Mouse (Mus musculus) lung, postnatal 0 days (tissue): Measurements from ENCODE around the gene Selenon.
"Not testable (repeated sequence)": the region's sequence is repeated elsewhere in the genome, so short reads cannot be mapped to it uniquely, and the experiment has no call there.

Experiments
- CTCF ChIP-seq: IDR thresholded peaks from 2 replicates; pipeline ENCODE4 v1.5.1; 2016; ENCODE audit warnings: antibody characterized with exemption, mild to moderate bottlenecking
- EP300 ChIP-seq: IDR thresholded peaks from 2 replicates; pipeline ENCODE4 v1.6.1; 2016; ENCODE audit warnings: antibody characterized with exemption, mild to moderate bottlenecking, control low read depth

- not testable (repeated sequence) for TF ChIP-seq EP300, CTCF
These were observed 53.0 kb downstream of the Selenon start for GRCm38 (mm10) chr4:134498983-134499382.
